Mouse (Mus musculus): ENCODE measurements at regions not wholly inside any gene's neighbourhood (a gene's known extent, or its start where the extent isn't known, plus 50 kb on each side); places are given as distances from the start of the nearest gene placed in this dataset.

- Histone ChIP-seq H3K4me3 (ENCODE audit: insufficient read depth, low read depth, low read length) (no peak overlapping the region), H3K4me1 (ENCODE audit: control insufficient read depth, insufficient read depth, low read length) (no peaks in the 10 kb centered on the region), H3K27ac (ENCODE audit: insufficient read depth, low read depth, low read length) (no peak overlapping the region)
- WGBS: 46% methylated on average over 4 of the region's 4 CpGs
- TF ChIP-seq POLR2A (IDR thresholded peaks at IDR 0.05; ENCODE audit: insufficient read depth, low read depth, low read length) (no peak), CTCF (IDR thresholded peaks at IDR 0.05; ENCODE audit: insufficient read depth, low read depth, low read length) (no peak)
Measured at GRCm38 (mm10) chr6:67142179-67142578, 95.8 kb upstream of the Serbp1 start.

DNA sequence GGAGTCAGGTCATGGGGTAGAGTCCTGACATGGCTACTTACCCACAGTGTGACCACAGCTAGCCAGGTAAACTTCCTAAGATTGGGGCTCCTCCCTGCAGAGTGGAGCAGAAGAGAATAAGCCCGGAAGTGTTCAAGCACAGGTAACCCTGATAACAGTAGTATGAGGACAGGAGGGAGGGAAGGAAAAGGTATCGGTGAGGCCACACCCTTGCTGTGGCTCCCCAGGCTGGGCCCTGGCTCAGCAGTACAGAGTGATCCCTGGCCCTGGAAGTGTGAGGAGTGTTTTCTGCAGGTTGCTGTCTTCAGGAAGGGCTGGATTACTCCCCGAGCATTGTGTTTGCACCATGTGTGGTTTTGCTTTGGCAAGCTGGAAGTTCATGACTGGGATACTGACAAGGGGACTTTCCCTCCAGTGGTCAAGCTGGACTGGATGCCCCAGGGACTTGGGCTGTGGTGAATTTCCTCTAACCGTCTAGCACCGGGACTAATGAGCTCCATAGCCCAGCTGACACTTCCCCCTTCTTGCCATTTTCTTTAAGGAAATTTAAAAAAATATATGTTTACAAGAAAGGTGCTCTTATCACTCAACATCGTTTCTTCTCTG, 97.2 kb upstream of the Serbp1 start:
- 88% methylated on average over 6 of the region's 6 CpGs for whole genome bisulfite sequencing
- TF ChIP-seq POLR2A (IDR thresholded peaks at IDR 0.05; ENCODE audit: insufficient read depth, low read depth, low read length) (no peak), CTCF (IDR thresholded peaks at IDR 0.05; ENCODE audit: insufficient read depth, low read depth, low read length) (no peak)
- no peak overlapping the region for H3K4me3 ChIP-seq (ENCODE audit: insufficient read depth, low read depth, low read length)
- H3K4me1 ChIP-seq (ENCODE audit: control insufficient read depth, insufficient read depth, low read length): no peaks in the 10 kb centered on the region
- H3K27ac ChIP-seq (ENCODE audit: insufficient read depth, low read depth, low read length): no peak overlapping the region

- WGBS: 91% methylated on average over 3 of the region's 3 CpGs
- TF ChIP-seq CTCF (IDR thresholded peaks at IDR 0.05; ENCODE audit: insufficient read depth, low read depth, low read length) (no peak), POLR2A (IDR thresholded peaks at IDR 0.05; ENCODE audit: insufficient read depth, low read depth, low read length) (no peak)
- H3K4me1 ChIP-seq (ENCODE audit: control insufficient read depth, insufficient read depth, low read length): no peaks in the 10 kb centered on the region
Measured at GRCm38 (mm10) chr6:67139012-67139375, 99.0 kb upstream of the Serbp1 start.

GRCm38 (mm10) chr6:67138302-67139011, 99.5 kb upstream of the Serbp1 start:
- Histone ChIP-seq H3K27ac (ENCODE audit: insufficient read depth, low read depth, low read length) (no peak overlapping the region), H3K4me3 (ENCODE audit: insufficient read depth, low read depth, low read length) (no peak overlapping the region), H3K4me1 (ENCODE audit: control insufficient read depth, insufficient read depth, low read length) (no peaks in the 10 kb centered on the region)
- whole genome bisulfite sequencing: 73% methylated on average over 13 of the region's 13 CpGs
- no peak for TF ChIP-seq POLR2A (IDR thresholded peaks at IDR 0.05; ENCODE audit: insufficient read depth, low read depth, low read length)
- TF ChIP-seq CTCF (IDR thresholded peaks at IDR 0.05; ENCODE audit: insufficient read depth, low read depth, low read length): no peak

More at GRCm38 (mm10) chr6:67139012-67139375, 99.0 kb upstream of the Serbp1 start:
- H3K27ac ChIP-seq (ENCODE audit: insufficient read depth, low read depth, low read length): no peak overlapping the region
- H3K4me3 ChIP-seq (ENCODE audit: insufficient read depth, low read depth, low read length): no peak overlapping the region

DNA sequence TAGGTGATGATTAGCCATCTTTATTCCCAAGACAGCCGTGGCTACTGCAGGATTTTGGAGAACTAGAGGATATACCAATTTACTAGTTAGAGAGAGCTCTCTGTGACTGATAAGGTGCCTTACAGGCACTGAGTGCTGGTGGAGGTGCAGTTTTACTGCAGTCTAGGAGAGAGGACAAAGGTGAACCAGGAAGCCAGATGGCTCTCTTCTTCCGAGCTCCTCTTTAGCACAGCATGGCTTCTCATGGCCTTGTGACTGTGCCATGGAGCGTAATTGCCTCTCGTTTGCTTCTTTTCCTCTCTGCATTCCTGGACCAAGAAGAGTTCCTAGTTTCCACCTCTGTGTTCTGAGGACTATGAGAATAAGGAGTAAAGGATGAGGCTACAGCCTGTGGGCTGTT, 100.2 kb upstream of the Gadd45a start:
- no peak for TF ChIP-seq CTCF (IDR thresholded peaks at IDR 0.05; ENCODE audit: insufficient read depth, low read depth, low read length)
- TF ChIP-seq POLR2A (IDR thresholded peaks at IDR 0.05; ENCODE audit: insufficient read depth, low read depth, low read length): no peak
- WGBS: 84% methylated on average over 4 of the region's 4 CpGs
- no peak overlapping the region for H3K4me3 ChIP-seq (ENCODE audit: insufficient read depth, low read depth, low read length)

DNA sequence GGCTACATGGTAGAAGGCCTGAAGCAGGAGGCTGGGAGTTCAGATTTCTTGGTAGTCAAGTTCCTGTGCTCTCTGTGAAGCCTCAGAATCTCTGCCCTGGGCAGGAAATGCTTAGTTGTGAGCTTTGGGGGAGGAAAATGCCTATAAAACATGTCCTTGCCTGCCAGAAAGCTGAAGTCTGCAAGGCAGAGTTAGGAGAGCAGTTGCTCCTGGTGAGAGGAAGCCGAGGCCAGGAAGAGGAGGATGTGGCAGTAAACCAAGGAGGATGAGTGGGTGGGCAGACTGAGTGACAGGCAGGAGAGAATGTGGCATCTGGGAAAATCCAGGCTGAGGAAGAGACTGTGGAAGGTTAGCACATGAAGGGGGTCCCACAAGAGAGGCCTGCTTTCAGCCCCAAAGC, 97.7 kb upstream of the Gadd45a start:
- Histone ChIP-seq H3K4me3 (ENCODE audit: insufficient read depth, low read depth, low read length) (no peak overlapping the region), H3K27ac (ENCODE audit: insufficient read depth, low read depth, low read length) (no peak overlapping the region), H3K4me1 (ENCODE audit: control insufficient read depth, insufficient read depth, low read length) (no peaks in the 10 kb centered on the region)
- TF ChIP-seq POLR2A (IDR thresholded peaks at IDR 0.05; ENCODE audit: insufficient read depth, low read depth, low read length) (no peak), CTCF (IDR thresholded peaks at IDR 0.05; ENCODE audit: insufficient read depth, low read depth, low read length) (no peak)
- WGBS: 77% methylated on average over 1 of the region's 1 CpGs

More for the DNA sequence above, 100.2 kb upstream of the Gadd45a start:
- Histone ChIP-seq H3K4me1 (ENCODE audit: control insufficient read depth, insufficient read depth, low read length) (no peaks in the 10 kb centered on the region), H3K27ac (ENCODE audit: insufficient read depth, low read depth, low read length) (no peak overlapping the region)

GRCm38 (mm10) chr6:67130540-67131301, 93.5 kb upstream of the Gadd45a start:
- peaks cover 6% of the 10 kb centered on the region; the same call in 1 of the 2 replicates for H3K4me1 ChIP-seq (ENCODE audit: control insufficient read depth, insufficient read depth, low read length)
- H3K4me3 ChIP-seq (ENCODE audit: insufficient read depth, low read depth, low read length): no peak overlapping the region
- TF ChIP-seq POLR2A (IDR thresholded peaks at IDR 0.05; ENCODE audit: insufficient read depth, low read depth, low read length) (no peak), CTCF (IDR thresholded peaks at IDR 0.05; ENCODE audit: insufficient read depth, low read depth, low read length) (no peak)
- 87% methylated on average over 11 of the region's 11 CpGs for WGBS
- no peak overlapping the region for H3K27ac ChIP-seq (ENCODE audit: insufficient read depth, low read depth, low read length)

DNA sequence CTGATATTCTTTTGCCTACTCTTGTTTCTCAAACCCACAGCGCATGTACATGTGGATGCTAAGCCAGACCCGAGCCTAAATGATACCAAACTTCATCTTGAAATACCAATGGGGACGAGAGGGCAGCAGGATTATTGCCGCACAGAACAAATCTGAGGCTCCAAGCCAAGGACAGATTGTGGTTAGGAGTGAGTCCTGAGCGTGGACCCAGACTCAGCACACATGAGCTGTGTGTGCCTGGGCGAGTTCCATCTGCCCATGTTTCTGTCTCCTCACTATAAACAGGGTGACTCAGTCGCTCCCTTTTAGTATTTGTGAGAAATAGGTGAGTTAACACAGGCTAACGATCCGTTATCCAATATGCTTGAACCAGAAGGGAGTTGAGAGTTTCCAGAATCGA, 92.4 kb upstream of the Gadd45a start:
- H3K27ac ChIP-seq (ENCODE audit: insufficient read depth, low read depth, low read length): no peak overlapping the region
- WGBS: 95% methylated on average over 10 of the region's 10 CpGs
- TF ChIP-seq POLR2A (IDR thresholded peaks at IDR 0.05; ENCODE audit: insufficient read depth, low read depth, low read length) (no peak), CTCF (IDR thresholded peaks at IDR 0.05; ENCODE audit: insufficient read depth, low read depth, low read length) (no peak)
- H3K4me3 ChIP-seq (ENCODE audit: insufficient read depth, low read depth, low read length): no peak overlapping the region
- H3K4me1 ChIP-seq (ENCODE audit: control insufficient read depth, insufficient read depth, low read length): peaks cover 6% of the 10 kb centered on the region; the same call in 1 of the 2 replicates

Data from olfactory bulb, adult 2 months (tissue).